Mouse (Mus musculus): ENCODE measurements around the gene Pygb.

Gene Pygb

DNA sequence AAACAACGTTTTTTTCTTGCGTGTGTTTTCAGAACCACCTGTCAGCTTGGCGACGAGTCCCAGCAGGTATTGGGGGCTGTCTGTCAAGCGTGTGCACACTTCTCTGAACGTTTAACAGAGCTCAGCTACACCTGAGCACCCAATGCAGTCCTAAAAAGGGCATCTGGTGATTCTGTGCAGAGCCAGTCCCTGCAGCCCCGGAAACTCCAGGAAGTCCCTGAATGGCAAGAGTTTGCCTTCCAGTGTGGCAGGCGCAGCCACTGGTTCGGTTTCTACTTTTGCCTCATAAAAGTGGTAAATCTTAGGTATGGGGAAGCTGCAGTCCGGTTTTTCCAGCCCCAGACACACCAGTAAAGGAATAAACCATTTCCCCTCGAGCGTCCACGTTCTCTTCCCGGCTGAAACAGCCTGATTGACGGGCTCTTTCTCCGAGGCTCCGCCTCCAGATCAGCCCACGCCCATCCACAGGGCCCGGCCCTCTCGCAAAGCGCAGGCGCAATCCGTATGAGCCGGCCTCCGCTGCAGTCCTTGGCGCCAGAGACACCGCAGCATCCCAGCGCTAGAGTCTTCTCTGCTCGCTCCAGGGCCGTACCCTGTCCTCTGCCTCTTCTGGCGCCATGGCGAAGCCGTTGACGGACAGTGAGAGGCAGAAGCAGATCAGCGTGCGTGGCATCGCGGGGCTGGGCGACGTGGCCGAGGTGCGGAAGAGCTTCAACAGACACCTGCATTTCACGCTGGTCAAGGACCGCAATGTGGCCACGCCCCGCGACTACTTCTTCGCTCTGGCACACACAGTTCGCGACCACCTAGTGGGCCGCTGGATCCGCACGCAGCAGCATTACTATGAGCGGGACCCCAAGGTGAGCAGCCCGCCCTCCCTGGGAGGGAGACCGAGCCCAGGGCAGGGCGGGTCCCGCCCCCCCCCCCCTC is at the start of gene Pygb:
Gene Pygb (plus strand): TSS at position 485 of the 930 bp plus-strand sequence.
- peak; percentile 81 for DNase-seq

GRCm38 (mm10) chr2:150737881-150738280 is 48.7 kb upstream of the Pygb start:
- DNase-seq: no peak

- no peak for DNase-seq
These were observed 46.2 kb upstream of the Pygb start for GRCm38 (mm10) chr2:150740145-150740841.

GRCm38 (mm10) chr2:150741405-150741804 is 45.1 kb upstream of the Pygb start:
- no peak for DNase-seq

DNA sequence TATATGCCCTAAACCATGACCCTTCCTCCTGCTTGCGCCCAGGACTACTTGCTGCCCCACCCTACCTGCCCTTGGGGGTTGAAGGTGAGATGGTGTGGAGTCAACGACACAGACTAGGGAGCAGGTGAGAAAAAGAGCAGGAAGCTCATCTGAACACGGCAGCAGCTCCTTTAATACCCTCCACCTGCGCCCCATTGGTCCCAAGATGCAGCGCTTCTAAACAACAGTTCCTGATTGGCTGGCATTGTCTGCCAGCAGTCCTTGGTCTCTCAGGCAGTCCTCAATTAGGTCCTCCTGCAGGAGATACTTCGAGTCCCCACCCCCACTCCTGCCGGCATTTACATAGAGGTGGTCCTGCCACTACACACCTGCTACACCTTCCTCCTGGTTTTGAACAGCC is 41.5 kb upstream of the Pygb start:
- DNase-seq: no peak

- DNase-seq: peak; percentile 97
These were observed 37.7 kb upstream of the Pygb start, which contains the start of gene Entpd6 for GRCm38 (mm10) chr2:150748854-150749253. Gene Entpd6 (plus strand): TSS chr2:150749042.

- no peak for DNase-seq
These were observed 37.3 kb upstream of the Pygb start for GRCm38 (mm10) chr2:150749283-150749682.

DNA sequence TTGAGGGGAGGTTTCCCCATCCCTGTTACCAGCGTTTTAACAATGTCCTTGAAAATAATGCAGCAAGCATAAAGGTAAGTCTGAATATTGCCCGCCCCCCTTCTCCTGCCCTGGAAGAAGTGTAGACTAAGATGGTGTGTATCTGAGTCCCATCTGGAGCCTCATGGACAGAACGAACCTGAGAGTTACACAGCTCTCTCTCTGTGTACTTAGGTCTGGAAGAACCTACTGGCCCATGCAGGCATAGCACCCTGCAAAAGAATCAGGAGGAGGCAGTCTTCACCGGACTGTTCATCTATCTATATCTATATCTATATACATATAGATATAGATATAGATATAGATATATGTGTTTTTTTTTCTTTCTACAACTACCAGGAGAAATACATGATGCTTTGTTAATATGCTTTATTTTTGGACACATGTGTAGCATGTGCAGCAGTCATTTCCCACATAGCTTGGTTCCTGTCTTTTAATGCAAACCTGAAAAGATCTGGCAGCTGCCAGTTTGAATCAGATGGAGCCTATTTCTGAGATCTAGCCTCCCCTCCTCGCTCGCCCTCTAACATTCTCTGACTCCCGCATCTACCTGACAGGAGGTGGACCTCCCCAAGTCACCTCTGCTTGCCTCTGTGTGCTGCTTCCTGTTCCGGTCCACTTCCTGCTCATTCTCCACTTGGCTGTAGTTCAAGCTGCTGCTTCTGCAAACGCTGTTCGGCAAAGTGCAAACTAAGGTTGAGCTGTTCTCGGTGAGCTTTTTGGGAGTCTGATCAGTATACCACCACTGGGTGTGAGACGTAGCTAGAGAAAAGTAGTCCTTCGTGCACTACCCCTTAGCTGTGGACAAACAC is 36.2 kb upstream of the Pygb start:
- no peak for DNase-seq

DNA sequence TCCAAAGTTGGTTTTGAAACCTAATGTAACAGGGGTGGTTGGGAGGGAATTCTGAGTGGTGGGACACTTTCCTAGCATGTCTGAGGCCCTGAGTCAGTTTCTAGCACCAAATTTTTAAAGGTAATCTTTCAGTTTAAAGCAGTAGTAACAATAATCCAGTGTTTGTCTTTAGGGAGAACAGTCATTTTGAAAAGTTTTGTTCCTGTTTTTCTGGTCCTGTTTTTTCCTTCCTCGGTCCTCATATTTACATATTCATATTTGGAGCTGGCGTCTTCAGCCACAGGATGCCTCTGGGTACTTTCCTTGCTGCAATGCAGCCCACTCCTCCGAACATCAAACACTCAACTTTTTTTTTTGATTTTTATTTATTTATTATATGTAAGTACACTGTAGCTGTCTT is 31.5 kb upstream of the Pygb start:
- no peak for DNase-seq

GRCm38 (mm10) chr2:150761476-150761875 is 25.1 kb upstream of the Pygb start:
- DNase-seq: no peak

DNA sequence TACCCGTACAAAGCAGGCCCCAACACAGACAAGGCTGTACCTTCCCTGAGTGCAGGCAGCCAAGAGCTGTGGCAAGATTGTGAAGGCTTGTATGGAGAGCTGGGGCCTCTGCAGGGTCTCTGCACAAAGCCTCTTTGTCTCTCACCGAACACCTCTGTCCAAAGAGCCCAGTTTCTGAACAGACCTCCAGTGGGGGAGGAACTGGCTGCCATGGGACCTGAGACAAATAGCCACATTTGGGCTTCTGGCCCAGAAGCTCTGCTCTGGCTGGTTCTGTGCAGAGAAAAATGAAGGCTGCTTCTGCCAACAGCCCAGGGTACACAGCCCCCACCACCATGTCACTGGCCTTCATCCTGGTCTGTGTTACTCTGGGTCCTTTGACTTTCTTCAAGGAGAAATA is 20.9 kb upstream of the Pygb start:
- DNase-seq: no peak

GRCm38 (mm10) chr2:150766083-150766862 is 20.3 kb upstream of the Pygb start:
- DNase-seq: no peak

- no peak for DNase-seq
These were observed 17.9 kb upstream of the Pygb start for GRCm38 (mm10) chr2:150768678-150769077.

DNA sequence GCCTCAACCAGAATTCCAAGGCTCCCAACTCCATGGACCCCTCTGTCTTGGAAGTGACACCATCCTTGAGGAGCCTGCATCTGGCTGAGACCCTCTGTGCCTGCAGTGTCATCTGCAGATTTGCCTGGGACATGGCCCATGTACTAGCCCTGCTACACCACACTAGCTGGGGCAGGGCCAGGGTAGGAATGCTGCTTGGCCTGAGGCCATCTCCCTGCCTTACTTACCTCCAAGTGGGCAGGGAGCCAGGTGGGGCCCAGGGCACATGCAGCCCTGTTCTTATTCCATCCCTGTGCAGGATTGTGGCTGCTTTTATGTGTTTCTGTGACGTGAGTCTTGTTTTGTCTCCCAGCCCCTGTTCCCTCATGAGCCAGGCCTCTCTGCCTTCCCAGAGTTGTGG is 15.8 kb upstream of the Pygb start:
- DNase-seq: no peak

- no peak for DNase-seq
These were observed 15.4 kb upstream of the Pygb start for GRCm38 (mm10) chr2:150771169-150771568.

DNA sequence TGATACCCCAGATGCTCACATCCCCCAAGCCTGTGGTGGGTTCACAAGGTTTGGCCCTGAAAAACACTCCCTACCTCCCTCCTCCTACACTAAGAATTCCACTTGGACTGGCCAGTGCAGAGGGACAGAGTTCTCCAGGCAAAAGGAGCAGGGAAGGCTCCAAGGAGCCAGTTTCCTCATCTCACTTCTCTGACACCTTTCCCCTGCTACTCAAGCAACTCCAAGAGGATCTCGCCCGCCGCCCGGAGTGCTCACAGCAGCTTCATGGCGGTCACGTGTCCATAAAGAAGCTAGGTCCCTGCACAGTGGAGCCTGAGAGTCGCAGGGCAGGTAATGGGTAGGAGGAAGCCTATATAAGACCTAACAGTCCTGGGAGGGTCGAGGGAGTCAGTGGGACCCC is 14.5 kb upstream of the Pygb start:
- no peak for DNase-seq

- no peak for DNase-seq
These were observed 13.9 kb upstream of the Pygb start for GRCm38 (mm10) chr2:150772466-150773119.

GRCm38 (mm10) chr2:150782801-150783200 is 3.7 kb upstream of the Pygb start:
- DNase-seq: no peak

DNA sequence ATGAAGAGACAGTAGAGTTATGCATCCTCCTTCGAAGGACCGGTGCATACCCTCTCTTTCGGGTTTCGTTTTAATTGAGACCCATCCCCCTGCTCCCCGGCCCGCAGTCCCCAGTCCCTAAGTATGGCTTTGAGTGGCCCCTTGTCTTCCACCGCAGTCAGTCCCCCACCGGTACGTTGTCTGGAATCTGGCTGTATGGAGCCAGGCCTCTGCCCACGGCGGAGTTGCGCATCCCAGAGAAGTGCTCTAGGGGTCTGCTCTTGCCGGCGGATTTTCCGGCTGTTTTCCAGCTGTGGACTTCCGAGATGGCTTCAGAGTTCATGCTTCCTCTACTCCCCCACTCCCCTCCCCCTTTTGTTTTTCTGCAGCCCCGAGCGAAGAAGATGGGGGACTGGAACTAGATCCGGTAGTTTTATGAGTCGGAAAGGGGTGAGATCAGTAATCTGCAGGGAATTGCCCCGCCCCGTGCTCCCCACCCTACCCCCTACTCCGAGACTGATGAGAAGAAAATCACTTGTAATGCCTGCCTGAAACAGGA is 768 bp downstream of the Pygb start:
- DNase-seq: no peak

DNA sequence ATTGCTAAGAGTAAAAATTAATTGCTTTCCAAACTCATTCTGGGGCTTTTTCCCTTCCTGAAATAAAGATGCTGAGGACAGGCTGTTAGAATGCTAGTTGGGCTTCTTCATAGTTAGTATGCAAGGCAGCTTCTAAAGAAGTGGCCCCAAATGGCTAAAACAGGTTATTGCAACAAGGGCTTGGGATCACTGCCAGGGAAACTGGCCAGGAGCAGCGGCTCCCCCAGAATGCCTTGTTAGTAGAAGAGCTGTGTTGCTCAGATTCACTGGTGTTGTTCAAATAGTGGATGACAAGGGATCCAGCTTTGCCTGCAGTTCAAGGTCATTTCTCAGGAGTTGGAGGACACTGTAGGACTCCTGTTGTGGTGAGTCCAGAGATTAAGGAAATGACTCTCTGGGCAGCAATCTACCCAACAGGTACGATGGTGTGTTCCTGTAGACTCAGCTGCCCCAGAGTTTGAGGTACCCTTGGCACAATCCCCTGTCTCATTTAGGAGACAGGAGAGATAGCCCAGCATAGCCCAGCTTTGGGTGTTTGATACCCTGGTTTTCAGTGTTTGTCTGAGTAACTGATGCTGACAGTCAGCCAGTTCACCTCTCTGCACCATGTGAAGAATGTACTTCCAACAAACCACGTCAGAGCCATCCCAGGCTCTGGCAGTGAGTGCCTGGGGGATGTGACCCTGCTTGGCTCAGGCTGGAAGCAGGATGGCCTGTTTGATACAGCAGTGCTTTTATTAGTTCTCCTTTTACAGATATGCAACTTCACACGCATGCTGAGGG is 2.4 kb downstream of the Pygb start:
- DNase-seq: peak; percentile 87

GRCm38 (mm10) chr2:150793320-150793719 is 6.8 kb downstream of the Pygb start:
- no peak for DNase-seq

Measured in cerebellum, adult 8-10 months (tissue).